Mouse (Mus musculus): ENCODE results near the gene Sec14l4.

The Sec14l4 gene

GRCm38 (mm10) chr11:4076633-4077032, 45.4 kb downstream of the Sec14l4 start:
- no peak overlapping the region for H3K4me3 ChIP-seq (replicated peaks; ENCODE audit: low read length)
- H3K4me1 ChIP-seq (replicated peaks; ENCODE audit: low read depth, low read length): no peaks in the 10 kb centered on the region
- TF ChIP-seq POU5F1 (IDR thresholded peaks at IDR 0.05; ENCODE audit: borderline replicate concordance, low read length): no peak
- no peak for TF ChIP-seq CTCF (conservative IDR thresholded peaks at IDR 0.05; ENCODE audit: low read length)
- no peak for TF ChIP-seq NANOG (IDR thresholded peaks at IDR 0.05; ENCODE audit: borderline replicate concordance, low read length)
- peaks cover 17% of the 10 kb centered on the region for H3K9me3 ChIP-seq (ENCODE audit: low read length)
- H3K36me3 ChIP-seq (ENCODE audit: insufficient read depth, low read length): no peaks in the 10 kb centered on the region
- peaks cover 56% of the 10 kb centered on the region for H3K27me3 ChIP-seq (ENCODE audit: insufficient read depth, low read length)

- Histone ChIP-seq H3K9me3 (ENCODE audit: low read length) (peaks cover 18% of the 10 kb centered on the region), H3K36me3 (ENCODE audit: insufficient read depth, low read length) (no peaks in the 10 kb centered on the region)
- TF ChIP-seq NANOG (IDR thresholded peaks at IDR 0.05; ENCODE audit: borderline replicate concordance, low read length): no peak
- no peak for TF ChIP-seq CTCF (conservative IDR thresholded peaks at IDR 0.05; ENCODE audit: low read length)
- TF ChIP-seq POU5F1 (IDR thresholded peaks at IDR 0.05; ENCODE audit: borderline replicate concordance, low read length): no peak
These were observed 47.1 kb downstream of the Sec14l4 start for GRCm38 (mm10) chr11:4078267-4078933.

GRCm38 (mm10) chr11:4080219-4080618, 49.0 kb downstream of the Sec14l4 start:
- H3K27me3 ChIP-seq (ENCODE audit: insufficient read depth, low read length): peaks cover 32% of the 10 kb centered on the region
- TF ChIP-seq CTCF (conservative IDR thresholded peaks at IDR 0.05; ENCODE audit: low read length): peak; percentile 95
- TF ChIP-seq POU5F1 (IDR thresholded peaks at IDR 0.05; ENCODE audit: borderline replicate concordance, low read length): no peak
- no peak for TF ChIP-seq NANOG (IDR thresholded peaks at IDR 0.05; ENCODE audit: borderline replicate concordance, low read length)
- no peaks in the 10 kb centered on the region for H3K36me3 ChIP-seq (ENCODE audit: insufficient read depth, low read length)
- H3K4me3 ChIP-seq (replicated peaks; ENCODE audit: low read length): no peak overlapping the region
- peaks cover 19% of the 10 kb centered on the region for H3K9me3 ChIP-seq (ENCODE audit: low read length)
- no peaks in the 10 kb centered on the region for H3K4me1 ChIP-seq (replicated peaks; ENCODE audit: low read depth, low read length)

More at GRCm38 (mm10) chr11:4078267-4078933, 47.1 kb downstream of the Sec14l4 start:
- no peaks in the 10 kb centered on the region for H3K4me1 ChIP-seq (replicated peaks; ENCODE audit: low read depth, low read length)
- peaks cover 41% of the 10 kb centered on the region for H3K27me3 ChIP-seq (ENCODE audit: insufficient read depth, low read length)
- H3K4me3 ChIP-seq (replicated peaks; ENCODE audit: low read length): no peak overlapping the region

GRCm38 (mm10) chr11:4083316-4084078, 52.2 kb downstream of the Sec14l4 start:
- H3K9me3 ChIP-seq (ENCODE audit: low read length): peaks cover 23% of the 10 kb centered on the region
- TF ChIP-seq POU5F1 (IDR thresholded peaks at IDR 0.05; ENCODE audit: borderline replicate concordance, low read length) (no peak), CTCF (conservative IDR thresholded peaks at IDR 0.05; ENCODE audit: low read length) (peak; percentile 85)
- no peaks in the 10 kb centered on the region for H3K4me1 ChIP-seq (replicated peaks; ENCODE audit: low read depth, low read length)
- no peaks in the 10 kb centered on the region for H3K36me3 ChIP-seq (ENCODE audit: insufficient read depth, low read length)
- peaks cover 11% of the 10 kb centered on the region for H3K27me3 ChIP-seq (ENCODE audit: insufficient read depth, low read length)
- H3K4me3 ChIP-seq (replicated peaks; ENCODE audit: low read length): no peak overlapping the region

- no peak overlapping the region for H3K4me3 ChIP-seq (replicated peaks; ENCODE audit: low read length)
- TF ChIP-seq POU5F1 (IDR thresholded peaks at IDR 0.05; ENCODE audit: borderline replicate concordance, low read length) (no peak), CTCF (conservative IDR thresholded peaks at IDR 0.05; ENCODE audit: low read length) (no peak)
- no peaks in the 10 kb centered on the region for H3K4me1 ChIP-seq (replicated peaks; ENCODE audit: low read depth, low read length)
- peaks cover 6% of the 10 kb centered on the region; the same call in 1 of the 2 replicates for H3K27me3 ChIP-seq (ENCODE audit: insufficient read depth, low read length)
- peaks cover 26% of the 10 kb centered on the region for H3K9me3 ChIP-seq (ENCODE audit: low read length)
- H3K36me3 ChIP-seq (ENCODE audit: insufficient read depth, low read length): peaks cover 7% of the 10 kb centered on the region
These were observed 55.0 kb downstream of the Sec14l4 start for GRCm38 (mm10) chr11:4086246-4086645.

GRCm38 (mm10) chr11:4087267-4087666, 56.0 kb downstream of the Sec14l4 start:
- H3K27me3 ChIP-seq (ENCODE audit: insufficient read depth, low read length): peaks cover 6% of the 10 kb centered on the region; the same call in 1 of the 2 replicates
- peaks cover 18% of the 10 kb centered on the region for H3K9me3 ChIP-seq (ENCODE audit: low read length)
- no peaks in the 10 kb centered on the region for H3K4me1 ChIP-seq (replicated peaks; ENCODE audit: low read depth, low read length)
- peaks cover 17% of the 10 kb centered on the region for H3K36me3 ChIP-seq (ENCODE audit: insufficient read depth, low read length)
- TF ChIP-seq NANOG (IDR thresholded peaks at IDR 0.05; ENCODE audit: borderline replicate concordance, low read length): no peak
- no peak for TF ChIP-seq POU5F1 (IDR thresholded peaks at IDR 0.05; ENCODE audit: borderline replicate concordance, low read length)
- no peak for TF ChIP-seq CTCF (conservative IDR thresholded peaks at IDR 0.05; ENCODE audit: low read length)
- no peak overlapping the region for H3K4me3 ChIP-seq (replicated peaks; ENCODE audit: low read length)

GRCm38 (mm10) chr11:4093459-4094377, 62.5 kb downstream of the Sec14l4 start:
- Histone ChIP-seq H3K9me3 (ENCODE audit: low read length) (peaks cover 8% of the 10 kb centered on the region), H3K36me3 (ENCODE audit: insufficient read depth, low read length) (peaks cover 40% of the 10 kb centered on the region), H3K27me3 (ENCODE audit: insufficient read depth, low read length) (no peaks in the 10 kb centered on the region), H3K4me3 (replicated peaks; ENCODE audit: low read length) (peak overlapping the region; percentile 86), H3K4me1 (replicated peaks; ENCODE audit: low read depth, low read length) (peaks cover 43% of the 10 kb centered on the region)
- no peak for TF ChIP-seq NANOG (IDR thresholded peaks at IDR 0.05; ENCODE audit: borderline replicate concordance, low read length)
- no peak for TF ChIP-seq CTCF (conservative IDR thresholded peaks at IDR 0.05; ENCODE audit: low read length)
- no peak for TF ChIP-seq POU5F1 (IDR thresholded peaks at IDR 0.05; ENCODE audit: borderline replicate concordance, low read length)

Measured in E14TG2a.4 (cell line).